Mouse (Mus musculus): ENCODE measurements around the gene Stat5b.

DNA sequence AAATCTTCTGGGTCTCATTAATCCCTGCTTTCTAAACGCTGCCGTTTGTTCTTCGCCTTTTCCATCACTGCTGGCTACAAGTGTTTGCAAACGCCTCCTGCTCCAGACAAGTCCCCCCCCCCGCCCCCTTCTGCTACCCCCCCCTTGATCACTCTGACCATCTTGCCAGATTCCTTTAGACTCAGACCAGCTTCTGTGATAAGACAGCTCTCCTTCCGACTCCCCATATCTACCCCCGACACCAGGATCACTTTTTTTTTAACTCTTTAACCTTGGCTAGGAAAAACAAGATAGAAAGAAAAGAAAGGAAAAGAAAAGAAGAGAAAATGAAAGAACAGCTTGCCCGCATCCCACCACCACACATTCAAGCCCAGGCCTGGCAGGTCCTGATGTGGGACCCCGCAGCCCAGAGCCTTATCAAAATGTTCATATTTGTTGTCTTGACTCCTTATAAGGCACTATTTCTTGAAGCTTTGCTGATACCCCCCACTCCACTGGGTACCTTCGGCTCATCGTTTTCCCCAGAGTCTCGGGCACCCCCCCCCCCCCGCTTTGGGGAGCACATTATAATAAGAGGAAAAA lies 977 bp downstream of the Stat5b start:
- TF ChIP-seq POLR2A (IDR thresholded peaks at IDR 0.05; ENCODE audit: borderline replicate concordance, control insufficient read depth, low read depth, low read length) (no peak), CTCF (IDR thresholded peaks at IDR 0.05; ENCODE audit: control insufficient read depth, insufficient read depth, low read length) (no peak)
